Mouse (Mus musculus) bone marrow, adult 2 months (tissue): Measurements from ENCODE around the gene Maea.

ENCODE experiments used
- CTCF ChIP-seq: fragments of 200-500 bp; IDR thresholded peaks from 2 replicates; pipeline ENCODE4 v1.5.1; 2011; ENCODE audit warnings: low read length, control low read depth; ENCODE audit not compliant: control insufficient read depth, insufficient read depth
- POLR2A ChIP-seq: fragments of 200-500 bp; IDR thresholded peaks from 2 replicates; pipeline ENCODE4 v1.6.1; 2011; ENCODE audit warnings: low read depth, mild to moderate bottlenecking, control low read depth, low read length, borderline replicate concordance; ENCODE audit not compliant: control insufficient read depth

DNA sequence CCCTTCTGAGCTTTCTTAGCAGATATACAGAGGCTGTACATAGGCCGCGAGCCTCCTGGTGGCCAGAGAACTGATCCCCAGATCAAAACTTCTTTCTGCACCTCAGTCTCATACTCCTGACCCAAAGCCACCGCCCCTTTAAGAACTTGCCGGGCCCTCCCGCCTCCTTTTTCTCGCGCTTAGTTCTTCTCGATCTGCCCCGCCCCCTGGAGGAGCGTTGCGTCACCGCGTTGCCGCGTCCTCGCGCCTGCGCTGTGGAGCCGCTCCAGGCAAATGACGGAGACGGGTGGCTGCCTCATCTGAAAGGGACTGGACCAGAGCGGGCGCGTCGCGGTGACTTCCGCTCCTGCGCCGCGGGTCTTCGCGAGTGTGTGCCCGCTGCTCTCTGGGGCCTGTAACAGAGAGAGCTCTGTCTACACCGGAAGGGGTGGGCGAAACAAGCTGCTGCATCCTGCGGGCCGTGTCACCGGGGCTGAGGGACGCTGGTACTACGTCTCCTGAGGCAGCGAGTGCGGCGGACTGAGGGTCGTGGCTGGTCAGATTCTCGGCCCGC is 43.1 kb downstream of the Maea start, which contains the start of gene Uvssa:
- peak; percentile 12; the same call in 1 of the 2 replicates for TF ChIP-seq CTCF
- TF ChIP-seq POLR2A = peak; percentile 97
